Mouse (Mus musculus) spleen, embryonic (tissue): ENCODE results near the gene Maats1.

Source experiments
- CTCF ChIA-PET: fragments of 350-600 bp; sonication (Branson Sonifier 250); formaldehyde crosslinking; loops from one replicate; lab custom pipeline; 2022; lab: Charles Lee

Gene Maats1

GRCm38 (mm10) chr16:38298410-38298809 is 43.5 kb downstream of the Maats1 start:
- CTCF ChIA-PET: no interaction called here

DNA sequence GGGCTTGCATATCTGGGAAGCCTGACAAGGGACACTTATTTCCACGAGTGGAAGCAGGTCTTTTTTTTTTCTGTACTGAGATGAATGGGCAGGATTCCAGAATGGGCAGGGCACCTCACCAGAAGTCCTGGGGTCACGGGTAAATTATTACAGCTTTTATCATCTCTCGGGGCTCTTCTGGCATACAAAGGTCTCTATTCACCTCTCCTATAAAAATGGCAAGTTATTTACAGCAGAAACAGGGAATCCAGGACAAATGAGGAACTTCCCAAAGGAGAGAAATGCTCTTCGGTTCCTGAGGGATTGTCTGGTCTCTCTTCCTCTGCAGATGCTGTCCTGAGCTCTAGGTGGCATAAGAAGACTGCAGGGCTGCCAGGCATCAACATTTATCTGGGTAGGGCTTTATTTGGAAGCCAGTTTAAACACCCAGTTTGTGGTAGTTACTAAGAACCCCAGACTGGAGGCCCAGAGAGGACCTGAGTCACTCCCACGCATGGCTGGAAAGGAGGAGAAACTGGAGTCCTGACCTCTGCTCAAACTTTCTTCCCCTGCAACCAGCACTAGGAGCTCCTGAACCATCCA is 46.5 kb downstream of the Maats1 start:
- CTCF ChIA-PET: interaction anchor here (0.6 kb wide), 1 partner anchor 302 kb away, joined by 7 read pairs; no protein-coding TSS in a partner anchor

- CTCF ChIA-PET: interaction anchor here (0.6 kb wide), 1 partner anchor 301 kb away, joined by 7 read pairs; no protein-coding TSS in a partner anchor
Observed at GRCm38 (mm10) chr16:38294685-38295348, 47.1 kb downstream of the Maats1 start, which contains the start of gene Nr1i2. Gene Nr1i2, minus strand, starts transcription at chr16:38294824.

- CTCF ChIA-PET: interaction anchor here (0.6 kb wide), 1 partner anchor 263 kb away, joined by 3 read pairs; no protein-coding TSS in a partner anchor
Observed at GRCm38 (mm10) chr16:38290151-38290550, 51.8 kb downstream of the Maats1 start.

- CTCF ChIA-PET: interaction anchor here (0.7 kb wide), 1 partner anchor 403 kb away, joined by 3 read pairs; no protein-coding TSS in a partner anchor
Observed at GRCm38 (mm10) chr16:38288851-38289250, 53.1 kb downstream of the Maats1 start.

DNA sequence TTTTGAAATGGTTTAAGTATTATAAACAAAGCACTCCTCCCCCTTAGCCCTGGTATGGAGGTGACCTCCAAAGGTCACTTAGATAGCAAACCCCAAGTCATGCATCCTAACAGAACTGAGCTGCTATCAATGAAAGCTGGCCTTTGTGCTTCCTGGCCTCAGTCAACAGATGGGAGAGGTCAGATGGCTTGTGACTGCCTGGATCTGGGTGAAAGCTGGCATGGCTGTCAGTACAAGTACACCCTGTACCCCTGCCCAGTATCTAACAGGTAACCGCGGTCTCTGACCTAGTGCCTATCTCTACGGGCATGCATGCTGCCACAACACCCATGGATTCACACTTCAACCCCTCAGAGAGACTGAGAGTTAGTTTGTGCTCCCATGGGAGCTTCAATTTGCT is 54.2 kb downstream of the Maats1 start:
- CTCF ChIA-PET: no interaction called here

DNA sequence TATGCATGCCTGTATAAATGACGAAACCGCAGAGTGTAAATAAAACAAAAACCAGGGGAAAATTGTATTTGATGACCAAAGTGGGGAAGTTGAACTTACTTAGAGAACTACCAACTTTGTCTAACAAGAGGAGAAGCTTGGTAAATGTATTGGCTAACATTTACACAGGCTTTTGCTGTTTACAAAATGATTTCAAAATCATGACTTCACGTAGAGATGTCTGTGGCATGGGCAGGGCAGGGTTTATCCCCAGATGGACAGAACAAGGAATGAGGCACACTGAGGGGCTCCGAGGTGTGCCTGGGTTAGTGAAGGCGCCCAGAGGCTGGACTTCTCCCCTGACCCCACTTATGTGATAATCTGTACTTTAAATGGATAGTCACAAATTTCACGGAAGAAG is 54.6 kb downstream of the Maats1 start:
- CTCF ChIA-PET: no interaction called here

DNA sequence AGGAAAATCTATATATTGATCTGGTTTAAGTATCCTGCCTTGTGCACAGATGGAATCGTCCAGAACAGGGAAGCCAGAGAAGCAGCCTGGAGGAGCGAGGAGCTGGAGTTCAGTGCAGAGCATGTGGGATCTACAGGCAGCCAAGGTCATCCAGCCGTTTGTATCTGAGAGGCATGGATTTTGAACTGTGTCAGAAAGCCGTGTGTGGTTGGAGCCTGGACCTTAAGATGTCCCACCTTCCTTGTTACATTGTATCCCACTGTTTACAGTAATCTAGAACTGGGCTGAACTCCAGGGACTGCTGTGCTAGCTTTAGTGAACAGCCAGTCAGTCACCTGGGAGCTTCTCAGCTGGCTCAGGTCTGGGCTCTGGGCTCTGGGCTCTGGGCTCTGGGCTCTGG is 55.4 kb downstream of the Maats1 start:
- CTCF ChIA-PET: no interaction called here

- CTCF ChIA-PET: no interaction called here
Observed at GRCm38 (mm10) chr16:38285801-38286200, 56.1 kb downstream of the Maats1 start.

DNA sequence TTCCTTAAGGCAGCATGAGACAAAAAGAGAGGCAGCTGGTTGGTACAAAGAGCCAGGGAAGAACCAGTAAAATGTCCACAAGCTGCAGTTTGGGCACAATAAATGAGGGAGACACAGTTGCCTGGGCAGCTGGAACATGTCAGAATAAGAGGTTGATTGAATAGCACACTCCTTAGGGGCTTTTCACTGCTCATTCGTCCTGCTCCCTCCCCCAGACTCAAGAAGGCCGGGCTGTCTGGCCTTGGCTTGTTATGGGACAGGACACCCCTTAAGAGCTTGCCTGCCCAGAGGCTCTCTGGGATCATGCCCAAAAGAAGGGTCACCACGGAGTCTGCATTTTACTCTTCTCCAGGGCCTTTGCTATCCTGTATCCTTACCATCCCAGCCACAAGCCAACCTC is 58.6 kb downstream of the Maats1 start:
- CTCF ChIA-PET: no interaction called here

DNA sequence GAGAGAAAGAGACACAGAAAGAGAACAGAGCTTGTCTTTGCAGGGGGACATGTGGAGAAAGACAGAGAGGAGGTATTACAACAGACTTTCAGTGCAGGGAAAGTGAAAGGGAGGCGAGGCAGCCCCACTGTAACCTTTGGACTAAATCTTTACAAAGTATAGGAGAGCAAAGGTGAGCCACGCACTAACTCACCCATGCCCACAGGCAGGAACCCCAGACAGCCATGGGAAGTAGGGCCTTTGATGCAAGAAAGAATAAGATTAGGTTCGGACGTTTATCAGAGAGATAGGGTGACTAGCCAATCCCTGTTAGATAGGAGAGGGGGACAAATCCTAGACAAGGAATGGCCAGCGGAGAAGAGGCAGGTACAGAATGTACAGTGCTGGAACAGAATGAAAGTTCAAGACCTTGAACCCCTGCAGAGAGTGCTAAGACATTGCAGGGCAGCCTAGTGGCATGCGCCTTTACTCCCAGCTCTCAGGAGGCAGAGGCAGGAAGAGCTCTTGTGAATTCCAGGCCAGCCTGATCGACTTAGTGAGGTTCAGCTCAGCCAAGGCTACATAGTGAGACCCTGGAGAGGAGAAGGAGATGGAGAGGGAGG is 59.3 kb downstream of the Maats1 start:
- CTCF ChIA-PET: no interaction called here

- CTCF ChIA-PET: no interaction called here
Observed at GRCm38 (mm10) chr16:38280951-38281350, 61.0 kb downstream of the Maats1 start.

GRCm38 (mm10) chr16:38279794-38280193 is 62.1 kb downstream of the Maats1 start:
- CTCF ChIA-PET: no interaction called here

DNA sequence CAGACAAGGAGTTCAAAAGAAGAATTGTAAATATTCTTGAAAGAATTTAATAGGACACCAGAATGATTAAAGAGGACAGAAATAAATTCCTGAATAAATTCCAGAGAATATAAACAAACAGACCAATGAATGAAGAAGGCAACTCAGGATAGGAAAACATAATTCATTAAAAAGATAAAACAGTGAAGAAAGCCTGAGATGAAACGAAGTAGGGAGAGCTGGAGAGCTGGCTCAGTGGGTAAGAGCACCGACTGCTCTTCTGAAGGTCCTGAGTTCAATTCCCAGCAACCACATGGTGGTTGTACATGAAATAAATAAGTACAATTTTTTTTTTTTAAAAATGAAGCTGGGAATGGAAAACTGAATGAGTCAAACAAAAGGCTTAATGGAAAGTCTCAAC is 67.2 kb downstream of the Maats1 start:
- CTCF ChIA-PET: no interaction called here

- CTCF ChIA-PET: no interaction called here
Observed at GRCm38 (mm10) chr16:38272483-38272882, 69.5 kb downstream of the Maats1 start.

DNA sequence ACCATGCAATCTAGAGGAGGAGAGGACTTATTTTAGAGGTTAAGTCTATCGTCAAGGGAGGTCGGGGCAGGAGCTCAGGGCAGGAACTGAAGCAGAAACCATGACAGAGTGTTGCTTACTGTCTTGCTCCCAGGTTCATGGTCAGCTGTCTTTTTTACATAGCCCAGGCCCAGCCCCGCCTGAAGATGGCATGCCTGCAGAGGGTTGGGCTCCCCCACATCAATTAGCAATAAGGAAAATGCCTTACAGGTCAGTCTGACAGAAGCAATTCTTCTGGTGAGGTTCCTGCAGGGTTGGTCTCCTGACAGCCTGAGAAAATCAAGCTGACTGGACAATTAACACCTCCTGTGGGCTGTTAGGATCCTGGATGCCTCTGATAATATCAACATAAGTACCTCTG is 70.3 kb downstream of the Maats1 start:
- CTCF ChIA-PET: no interaction called here

GRCm38 (mm10) chr16:38255927-38256326 is 86.0 kb downstream of the Maats1 start:
- CTCF ChIA-PET: no interaction called here

DNA sequence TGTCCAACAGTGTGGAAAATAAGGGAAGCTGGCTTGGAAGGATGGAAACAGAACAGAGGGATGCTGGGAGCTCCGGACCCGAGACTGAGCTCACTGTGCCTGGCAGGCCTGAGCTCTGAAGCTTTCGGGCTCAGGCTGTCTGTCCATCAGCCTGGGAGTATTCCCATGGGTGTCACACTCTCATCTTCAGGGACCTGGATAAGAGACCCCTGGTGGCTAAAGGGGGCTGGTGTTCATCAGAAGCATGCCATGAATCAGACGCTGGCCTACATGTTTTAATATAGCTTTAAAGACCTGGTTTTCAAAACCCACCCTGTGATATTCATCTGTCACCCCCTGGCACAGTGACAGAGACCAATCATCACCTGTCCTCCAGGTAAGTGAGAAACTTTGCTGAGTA is 86.8 kb downstream of the Maats1 start:
- CTCF ChIA-PET: no interaction called here

DNA sequence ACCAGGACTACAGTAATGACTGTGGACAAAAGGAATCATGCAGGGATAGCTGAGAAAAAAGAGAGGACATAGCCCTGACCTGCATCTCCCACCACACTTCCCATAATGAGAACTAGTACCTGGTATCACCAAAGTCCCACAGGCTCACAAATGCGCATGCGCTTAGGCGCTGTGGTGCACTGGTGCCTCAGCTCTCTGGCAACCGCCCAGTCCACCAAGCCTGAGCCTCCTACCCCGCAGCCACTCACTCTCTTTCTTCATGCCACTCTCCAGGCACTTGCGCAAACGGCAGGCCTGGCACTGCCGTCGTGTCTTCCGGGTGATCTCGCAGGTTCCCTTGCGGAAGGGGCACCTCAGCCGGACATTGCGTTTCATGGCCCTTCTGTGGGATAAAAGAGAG is 87.9 kb downstream of the Maats1 start:
- CTCF ChIA-PET: no interaction called here

DNA sequence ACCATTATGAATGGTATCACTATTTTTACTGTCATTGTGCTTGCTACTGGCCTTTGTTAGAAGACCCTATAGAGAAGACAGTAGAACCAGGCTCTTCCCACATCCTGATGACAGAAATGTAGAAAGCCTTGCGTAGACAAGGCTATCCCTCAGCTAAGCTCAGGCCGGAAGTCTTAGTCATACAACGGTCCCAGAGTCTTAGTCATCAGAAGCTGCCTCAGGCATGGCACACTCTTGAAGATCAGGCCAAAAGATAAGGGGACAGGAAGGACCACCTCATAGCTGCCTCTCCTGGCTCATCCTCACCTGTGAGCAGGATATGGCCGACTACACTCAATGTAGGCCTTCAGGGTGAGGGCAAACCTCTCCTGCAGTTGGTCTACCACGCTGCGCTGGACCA is 91.5 kb downstream of the Maats1 start:
- CTCF ChIA-PET: no interaction called here

DNA sequence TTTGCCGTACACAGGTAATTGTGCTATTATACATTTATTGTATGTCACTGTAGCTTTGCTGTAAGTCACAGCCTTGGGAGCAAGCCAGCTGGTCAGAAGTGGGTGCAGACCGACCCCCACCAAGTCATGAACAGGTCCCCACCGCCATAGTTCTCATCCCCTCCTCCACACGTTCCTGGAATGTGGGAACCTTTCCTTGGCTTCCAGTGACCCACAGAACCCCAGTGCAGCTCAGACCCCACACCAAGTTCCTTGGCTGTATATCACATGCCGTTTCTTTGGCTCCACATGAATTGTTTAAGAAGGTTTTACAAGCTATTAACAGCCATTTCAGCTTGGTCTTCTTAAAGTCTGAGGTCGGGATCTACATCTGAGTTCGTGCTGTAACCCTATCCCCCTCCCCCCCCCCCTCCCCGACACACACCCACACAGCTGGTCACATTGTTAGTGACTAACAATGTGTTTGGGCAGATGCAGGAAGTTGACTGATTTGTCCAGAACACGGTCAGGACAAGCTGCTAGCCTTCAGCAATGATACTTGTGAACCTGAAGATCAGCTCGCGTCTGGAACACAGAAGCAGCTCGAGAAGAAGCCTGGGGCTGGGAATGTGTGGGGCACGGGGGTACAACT is 93.5 kb downstream of the Maats1 start:
- CTCF ChIA-PET: interaction anchor here (0.5 to 0.7 kb wide), 2 partner anchors 9 to 17 kb away, joined by 3 to 4 read pairs; no protein-coding TSS in a partner anchor
